Mouse (Mus musculus): ENCODE data around the gene Tdpoz4. TPM values are rescaled to one million over a fixed set of nuclear protein-coding genes. Genes with fewer than 3 reads are reported as not detected.
"Not testable (repeated sequence)": the region's sequence is repeated elsewhere in the genome, so short reads cannot be mapped to it uniquely, and the experiment has no call there.

The Tdpoz4 gene
- polyA plus RNA-seq (2015; fragmentation: Nextera tagmentation; extraction: Ambion mirVana): not detected in 2 replicates

- ATAC-seq (ENCODE audit: low FRiP score, low TSS enrichment): not testable (repeated sequence)
Measured at GRCm38 (mm10) chr3:93796098-93796497, at the start of gene Tdpoz4. Tdpoz4 (plus strand) TSS chr3:93796398.

GRCm38 (mm10) chr3:93754022-93754421, 42.2 kb upstream of the Tdpoz4 start:
- H3K9ac ChIP-seq (ENCODE audit: low read length); ATAC-seq (ENCODE audit: low FRiP score, low TSS enrichment); H3K4me1 ChIP-seq (replicated peaks; ENCODE audit: control insufficient read depth, insufficient read depth); H3K9me3 ChIP-seq (ENCODE audit: control insufficient read depth, low read length); H3K36me3 ChIP-seq (ENCODE audit: control insufficient read depth, insufficient read depth, low read length); H3K27ac ChIP-seq (replicated peaks); DNase-seq (ENCODE audit: low spot score); H3K4me3 ChIP-seq (ENCODE audit: low read depth, low read length); H3K27me3 ChIP-seq (ENCODE audit: control insufficient read depth, insufficient read depth, low read length); H3K4me2 ChIP-seq (replicated peaks; ENCODE audit: low read depth): not testable (repeated sequence)
- WGBS: 93% methylated on average over 15 of the region's 18 CpGs

More at GRCm38 (mm10) chr3:93796098-93796497, at the start of gene Tdpoz4:
- not testable (repeated sequence) for H3K4me1 ChIP-seq (replicated peaks; ENCODE audit: control insufficient read depth, insufficient read depth); H3K9ac ChIP-seq (ENCODE audit: low read length); H3K4me2 ChIP-seq (replicated peaks; ENCODE audit: low read depth); DNase-seq (ENCODE audit: low spot score); H3K27me3 ChIP-seq (ENCODE audit: control insufficient read depth, insufficient read depth, low read length); H3K4me3 ChIP-seq (ENCODE audit: low read depth, low read length); H3K9me3 ChIP-seq (ENCODE audit: control insufficient read depth, low read length); H3K36me3 ChIP-seq (ENCODE audit: control insufficient read depth, insufficient read depth, low read length); H3K27ac ChIP-seq (replicated peaks)

GRCm38 (mm10) chr3:93772700-93773099, 23.5 kb upstream of the Tdpoz4 start, which contains the start of gene Gm5773:
Gm5773 (plus strand) TSS chr3:93773000.
- H3K27ac ChIP-seq (replicated peaks); DNase-seq (ENCODE audit: low spot score); H3K4me3 ChIP-seq (ENCODE audit: low read depth, low read length); H3K9me3 ChIP-seq (ENCODE audit: control insufficient read depth, low read length); H3K36me3 ChIP-seq (ENCODE audit: control insufficient read depth, insufficient read depth, low read length); H3K27me3 ChIP-seq (ENCODE audit: control insufficient read depth, insufficient read depth, low read length); ATAC-seq (ENCODE audit: low FRiP score, low TSS enrichment); H3K4me1 ChIP-seq (replicated peaks; ENCODE audit: control insufficient read depth, insufficient read depth); H3K9ac ChIP-seq (ENCODE audit: low read length); H3K4me2 ChIP-seq (replicated peaks; ENCODE audit: low read depth): not testable (repeated sequence)
- 82% methylated on average over 1 of the region's 1 CpGs for WGBS

GRCm38 (mm10) chr3:93813341-93813740, 17.1 kb downstream of the Tdpoz4 start:
- not testable (repeated sequence) for H3K9me3 ChIP-seq (ENCODE audit: control insufficient read depth, low read length); ATAC-seq (ENCODE audit: low FRiP score, low TSS enrichment); DNase-seq (ENCODE audit: low spot score); H3K27me3 ChIP-seq (ENCODE audit: control insufficient read depth, insufficient read depth, low read length); H3K4me2 ChIP-seq (replicated peaks; ENCODE audit: low read depth); H3K9ac ChIP-seq (ENCODE audit: low read length); H3K4me1 ChIP-seq (replicated peaks; ENCODE audit: control insufficient read depth, insufficient read depth); H3K27ac ChIP-seq (replicated peaks); H3K4me3 ChIP-seq (ENCODE audit: low read depth, low read length); H3K36me3 ChIP-seq (ENCODE audit: control insufficient read depth, insufficient read depth, low read length)
- TF ChIP-seq CTCF (IDR thresholded peaks at IDR 0.05; ENCODE audit: low read depth): peak; percentile 42

GRCm38 (mm10) chr3:93825720-93826119, 29.5 kb downstream of the Tdpoz4 start, which contains the start of gene Tdpoz3:
Tdpoz3 (plus strand) TSS chr3:93826020.
- WGBS: 80% methylated on average over 1 of the region's 1 CpGs

More at GRCm38 (mm10) chr3:93825720-93826119, 29.5 kb downstream of the Tdpoz4 start, which contains the start of gene Tdpoz3:
- ATAC-seq (ENCODE audit: low FRiP score, low TSS enrichment); H3K9ac ChIP-seq (ENCODE audit: low read length); H3K27me3 ChIP-seq (ENCODE audit: control insufficient read depth, insufficient read depth, low read length); H3K4me1 ChIP-seq (replicated peaks; ENCODE audit: control insufficient read depth, insufficient read depth); H3K9me3 ChIP-seq (ENCODE audit: control insufficient read depth, low read length); H3K36me3 ChIP-seq (ENCODE audit: control insufficient read depth, insufficient read depth, low read length); H3K4me2 ChIP-seq (replicated peaks; ENCODE audit: low read depth); H3K27ac ChIP-seq (replicated peaks); H3K4me3 ChIP-seq (ENCODE audit: low read depth, low read length); DNase-seq (ENCODE audit: low spot score): not testable (repeated sequence)

Other genes starting within 250 kb of the Tdpoz4 start
- 314 and 375 TPM in 2 replicates for gene S100a10, start 241.3 kb upstream of the Tdpoz4 start, polyA plus RNA-seq (2015; fragmentation: Nextera tagmentation; extraction: Ambion mirVana)
- not detected in 2 replicates for gene Tdpoz2, start 143.7 kb upstream of the Tdpoz4 start, polyA plus RNA-seq (2015; fragmentation: Nextera tagmentation; extraction: Ambion mirVana)
- not detected in 2 replicates for gene Tdpoz1, start 120.1 kb upstream of the Tdpoz4 start, polyA plus RNA-seq (2015; fragmentation: Nextera tagmentation; extraction: Ambion mirVana)
- gene Gm37596, start 103.3 kb upstream of the Tdpoz4 start, polyA plus RNA-seq (2015; fragmentation: Nextera tagmentation; extraction: Ambion mirVana): not detected in 2 replicates
- not detected in 2 replicates for gene Gm5773, start 23.4 kb upstream of the Tdpoz4 start, polyA plus RNA-seq (2015; fragmentation: Nextera tagmentation; extraction: Ambion mirVana)
- gene Tdpoz3, start 29.6 kb downstream of the Tdpoz4 start, polyA plus RNA-seq (2015; fragmentation: Nextera tagmentation; extraction: Ambion mirVana): not detected in 2 replicates
- 0.17 TPM in 1 of 2 replicates, not detected in the other for gene Gm9117, start 147.1 kb downstream of the Tdpoz4 start, polyA plus RNA-seq (2015; fragmentation: Nextera tagmentation; extraction: Ambion mirVana)
- not detected in 2 replicates for gene Tdpoz5, start 164.9 kb downstream of the Tdpoz4 start, polyA plus RNA-seq (2015; fragmentation: Nextera tagmentation; extraction: Ambion mirVana)